Mouse (Mus musculus) CH12.LX (cell line): ENCODE measurements around the gene Napsa. TPM values are rescaled to one million over a fixed set of nuclear protein-coding genes. Genes with fewer than 3 reads are reported as not detected.

Experiments
- DNase-seq: peaks from one replicate; pipeline ENCODE4 v3.0.0-alpha.2; 2013; ENCODE audit errors: extremely low read depth
- H3K27ac ChIP-seq: 2 replicates; pipeline ENCODE4 v1.5.1; 2012; ENCODE audit warnings: low read depth, mild to moderate bottlenecking, control low read depth, moderate library complexity; ENCODE audit not compliant: insufficient read depth
- H3K27me3 ChIP-seq: replicated peaks from 2 replicates; pipeline ENCODE3; 2012; ENCODE audit warnings: inconsistent platforms
- H3K36me3 ChIP-seq, 2 experiments: replicated peaks in 1 of 2; 2 replicates each; pipeline versions ENCODE3 to v1.6.1; 2012; ENCODE audit warnings: inconsistent platforms in 1 of 2, low read length in 1 of 2, mild to moderate bottlenecking in 1 of 2, mixed read lengths in 1 of 2, moderate library complexity in 1 of 2; ENCODE audit not compliant: control insufficient read depth in 1 of 2, insufficient read depth in 1 of 2
- H3K4me1 ChIP-seq, 2 experiments: 2 replicates each; pipeline ENCODE4 v1.6.1; 2012; ENCODE audit warnings: inconsistent platforms in 1 of 2, moderate library complexity in 1 of 2; ENCODE audit not compliant: insufficient read depth in 2 of 2, control insufficient read depth in 1 of 2
- H3K4me2 ChIP-seq: 2 replicates; pipeline ENCODE4 v1.6.1; 2012; ENCODE audit warnings: low read depth, mild to moderate bottlenecking, control low read depth; ENCODE audit not compliant: poor library complexity, insufficient read depth, severe bottlenecking
- H3K4me3 ChIP-seq, 3 experiments: fragments of 150-350 bp in 1 of 3; sonication (generic) in 1 of 3; replicated peaks in 1 of 3; 2 replicates each; pipeline versions ENCODE3 to v1.5.1; 2011 to 2012; ENCODE audit warnings: low read depth in 2 of 3, low read length in 2 of 3, mild to moderate bottlenecking in 2 of 3, moderate library complexity in 2 of 3, control low read depth in 1 of 3, improper control_type of control experiment in 1 of 3, inconsistent platforms in 1 of 3, mixed read lengths in 1 of 3; ENCODE audit not compliant: poor library complexity in 1 of 3
- H3K79me2 ChIP-seq: replicated peaks from 2 replicates; pipeline ENCODE4 v1.6.1; 2012; ENCODE audit warnings: mild to moderate bottlenecking, moderate library complexity; ENCODE audit not compliant: control insufficient read depth, poor library complexity, insufficient read depth, severe bottlenecking; ENCODE audit errors: extremely low read depth
- H3K9ac ChIP-seq: 2 replicates; pipeline ENCODE4 v1.6.1; 2012; ENCODE audit warnings: low read depth, mild to moderate bottlenecking, control low read depth, moderate library complexity; ENCODE audit not compliant: insufficient read depth
- H3K9me3 ChIP-seq: replicated peaks from 2 replicates; pipeline ENCODE3; 2012; ENCODE audit warnings: low read length, inconsistent platforms, mixed read lengths
- BHLHE40 ChIP-seq: IDR thresholded peaks from 2 replicates; pipeline ENCODE4 v1.6.1; 2011; ENCODE audit warnings: mild to moderate bottlenecking, low read depth, low read length, improper control_type of control experiment
- CHD1 ChIP-seq: IDR thresholded peaks from 2 replicates; pipeline ENCODE4 v1.6.1; 2012; ENCODE audit warnings: low read depth, low read length, improper control_type of control experiment, inconsistent platforms
- CHD2 ChIP-seq: IDR thresholded peaks from 2 replicates; pipeline ENCODE4 v1.6.1; 2011; ENCODE audit warnings: low read length, improper control_type of control experiment
- E2F4 ChIP-seq: IDR thresholded peaks from 2 replicates; pipeline ENCODE4 v1.6.1; 2011; ENCODE audit warnings: low read depth, low read length, improper control_type of control experiment; ENCODE audit not compliant: insufficient replicate concordance
- GABPA ChIP-seq: IDR thresholded peaks from 2 replicates; pipeline ENCODE4 v1.6.1; 2012; ENCODE audit warnings: low read depth, low read length, improper control_type of control experiment, inconsistent platforms; ENCODE audit not compliant: insufficient replicate concordance
- HCFC1 ChIP-seq: IDR thresholded peaks from 2 replicates; pipeline ENCODE4 v1.6.1; 2012; ENCODE audit warnings: low read depth, mild to moderate bottlenecking, inconsistent platforms, low read length, improper control_type of control experiment
- JUN ChIP-seq: IDR thresholded peaks from 2 replicates; pipeline ENCODE4 v1.6.1; 2011; ENCODE audit warnings: low read depth, mild to moderate bottlenecking, low read length, improper control_type of control experiment, moderate library complexity; ENCODE audit not compliant: insufficient read depth
- JUND ChIP-seq: conservative IDR thresholded peaks from 2 replicates; pipeline ENCODE4 v1.6.1; 2011; ENCODE audit warnings: low read depth, low read length, improper control_type of control experiment
- KAT2A ChIP-seq: IDR thresholded peaks from 2 replicates; pipeline ENCODE4 v1.6.1; 2012; ENCODE audit warnings: low read length, improper control_type of control experiment, inconsistent platforms; ENCODE audit not compliant: insufficient replicate concordance
- MAFK ChIP-seq: IDR thresholded peaks from 2 replicates; pipeline ENCODE4 v1.6.1; 2011; ENCODE audit warnings: low read length, improper control_type of control experiment; ENCODE audit not compliant: insufficient replicate concordance
- MAX ChIP-seq: IDR thresholded peaks from 2 replicates; pipeline ENCODE4 v1.6.1; 2011; ENCODE audit warnings: low read length, improper control_type of control experiment
- MAZ ChIP-seq: IDR thresholded peaks from 2 replicates; pipeline ENCODE4 v1.6.1; 2012; ENCODE audit warnings: low read depth, mild to moderate bottlenecking, inconsistent platforms, low read length, improper control_type of control experiment, moderate library complexity
- MEF2A ChIP-seq: IDR thresholded peaks from 2 replicates; pipeline ENCODE4 v1.6.1; 2014; ENCODE audit warnings: low read depth, mild to moderate bottlenecking, inconsistent platforms, low read length, improper control_type of control experiment, borderline replicate concordance
- MXI1 ChIP-seq: IDR thresholded peaks from 2 replicates; pipeline ENCODE4 v1.6.1; 2011; ENCODE audit warnings: mild to moderate bottlenecking, low read depth, low read length, improper control_type of control experiment
- MYC ChIP-seq: IDR thresholded peaks from 2 replicates; pipeline ENCODE4 v1.6.1; 2011; ENCODE audit warnings: low read depth, mild to moderate bottlenecking, improper control_type of control experiment, low read length
- NELFE ChIP-seq: IDR thresholded peaks from 2 replicates; pipeline ENCODE4 v1.6.1; 2011; ENCODE audit warnings: low read depth, low read length, improper control_type of control experiment
- NRF1 ChIP-seq: IDR thresholded peaks from 2 replicates; pipeline ENCODE4 v1.6.1; 2014; ENCODE audit warnings: low read depth, mild to moderate bottlenecking, inconsistent platforms, low read length, improper control_type of control experiment, moderate library complexity
- PAX5 ChIP-seq: IDR thresholded peaks from 2 replicates; pipeline ENCODE4 v1.6.1; 2012; ENCODE audit warnings: low read length, inconsistent platforms, mixed read lengths
- POLR2AphosphoS2 ChIP-seq: IDR thresholded peaks from 2 replicates; pipeline ENCODE4 v1.6.1; 2011; ENCODE audit warnings: low read depth, low read length, improper control_type of control experiment
- RAD21 ChIP-seq: IDR thresholded peaks from 2 replicates; pipeline ENCODE4 v1.6.1; 2011; ENCODE audit warnings: low read depth, mild to moderate bottlenecking, low read length, improper control_type of control experiment, moderate library complexity
- RCOR1 ChIP-seq: conservative IDR thresholded peaks from 2 replicates; pipeline ENCODE4 v1.6.1; 2012; ENCODE audit warnings: low read depth, mild to moderate bottlenecking, inconsistent platforms, low read length, improper control_type of control experiment
- SIN3A ChIP-seq: IDR thresholded peaks from 2 replicates; pipeline ENCODE4 v1.6.1; 2012; ENCODE audit warnings: low read length, improper control_type of control experiment, inconsistent platforms
- SMC3 ChIP-seq: IDR thresholded peaks from 2 replicates; pipeline ENCODE4 v1.6.1; 2011; ENCODE audit warnings: low read depth, low read length, improper control_type of control experiment
- TBP ChIP-seq: conservative IDR thresholded peaks from 2 replicates; pipeline ENCODE4 v1.6.1; 2011; ENCODE audit warnings: low read depth, low read length, improper control_type of control experiment
- TCF12 ChIP-seq: IDR thresholded peaks from 2 replicates; pipeline ENCODE4 v1.6.1; 2014; ENCODE audit warnings: low read depth, mild to moderate bottlenecking, inconsistent platforms, low read length, improper control_type of control experiment
- UBTF ChIP-seq: IDR thresholded peaks from 2 replicates; pipeline ENCODE4 v1.6.1; 2012; ENCODE audit warnings: low read depth, mild to moderate bottlenecking, inconsistent platforms, low read length, improper control_type of control experiment, moderate library complexity
- USF1 ChIP-seq: IDR thresholded peaks from 2 replicates; pipeline ENCODE4 v1.6.1; 2014; ENCODE audit warnings: low read depth, mild to moderate bottlenecking, inconsistent platforms, low read length, improper control_type of control experiment
- ZC3H11A ChIP-seq: IDR thresholded peaks from 2 replicates; pipeline ENCODE4 v1.6.1; 2012; ENCODE audit warnings: low read depth, mild to moderate bottlenecking, inconsistent platforms, low read length, improper control_type of control experiment
- ZKSCAN1 ChIP-seq: IDR thresholded peaks from 2 replicates; pipeline ENCODE4 v1.6.1; 2012; ENCODE audit warnings: low read depth, inconsistent platforms, low read length, improper control_type of control experiment, borderline replicate concordance
- ZMIZ1 ChIP-seq: IDR thresholded peaks from 2 replicates; pipeline ENCODE4 v1.6.1; 2012; ENCODE audit warnings: low read depth, mild to moderate bottlenecking, inconsistent platforms, low read length, improper control_type of control experiment
- ZNF384 ChIP-seq: IDR thresholded peaks from 2 replicates; pipeline ENCODE4 v1.6.1; 2012; ENCODE audit warnings: low read depth, low read length, improper control_type of control experiment, inconsistent platforms
- dilution Hi-C: fragments of 300-500 bp; cut with MboI; formaldehyde crosslinking; loops from 2 replicates; pipeline ENCODE4 v1.14.3; 2020; ENCODE audit warnings: low sequenced_read_pairs; ENCODE audit not compliant: extremely low pct_unique_long_range_greater_than_20kb, extremely low pct_ligation_motif_present
- in situ Hi-C: fragments of 300-500 bp; cut with MboI; formaldehyde crosslinking; loops from 3 replicates; pipeline ENCODE4 v1.14.3; 2019; ENCODE audit warnings: low sequenced_read_pairs, low pct_ligation_motif_present, low pct_unique_long_range_greater_than_20kb, mixed read lengths
- polyA plus RNA-seq: library from polyadenylated mRNA; unstranded; fragments of >175 nt; gene quantifications from 2 replicates; pipeline ENCODE4 v1.2.1, GENCODE M21; 2012; ENCODE audit warnings: low read depth; ENCODE audit not compliant: insufficient read length
- total RNA-seq, 2 experiments: library from RNA; depleted of rRNA; stranded (reverse); fragments of 300-350 nt in 1 of 2; fragments of >200 nt in 1 of 2; gene quantifications; 2 replicates each; pipeline ENCODE4 v1.2.3; 2012 to 2014

Gene Napsa
- total and polyA plus RNA-seq, 3 experiments, result 175 to 253 (median 194) TPM

DNA sequence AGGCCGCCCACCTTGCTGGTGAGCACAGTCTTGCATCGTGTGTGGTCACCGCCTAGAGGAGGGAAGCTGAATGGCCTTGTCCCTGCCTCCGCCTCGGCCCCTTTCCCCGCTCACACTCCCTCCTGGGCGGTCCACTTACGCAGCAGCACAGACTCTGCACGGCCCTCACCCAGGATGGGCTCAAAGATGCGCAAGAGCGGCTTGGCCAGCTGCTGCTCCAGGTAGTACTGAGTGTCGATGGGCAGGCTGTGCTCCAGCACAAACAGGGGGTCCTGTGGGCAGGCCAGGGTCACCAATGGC lies 38.5 kb upstream of the Napsa start:
- peaks cover 10% of the 10 kb centered on the region for H3K79me2 ChIP-seq
- no peak overlapping the region; the same call in 1 of the 2 replicates for H3K9ac ChIP-seq
- no peaks in the 10 kb centered on the region for H3K27me3 ChIP-seq
- peak overlapping the region in 2 of 3 experiments; percentile 11 to 43 for H3K4me3 ChIP-seq
- H3K36me3 ChIP-seq, result peaks cover 39 to 68% of the 10 kb centered on the region in 2 experiments
- H3K4me2 ChIP-seq, result peak overlapping the region; percentile 52
- in situ Hi-C loops, result no loop called here
- H3K9me3 ChIP-seq, result no peaks in the 10 kb centered on the region
- H3K4me1 ChIP-seq, result peaks cover 53 to 69% of the 10 kb centered on the region in 2 experiments
- dilution Hi-C loops, result no loop called here
- DNase-seq, result peak; percentile 44
- TF ChIP-seq RAD21 (no peak), PAX5 (no peak), MAX (no peak), SIN3A (no peak), NELFE (no peak), GABPA (no peak), UBTF (0 out of 2 replicates have a peak, but pooled peaks have one; percentile 22)
- peak overlapping the region; percentile 98 for H3K27ac ChIP-seq

DNA sequence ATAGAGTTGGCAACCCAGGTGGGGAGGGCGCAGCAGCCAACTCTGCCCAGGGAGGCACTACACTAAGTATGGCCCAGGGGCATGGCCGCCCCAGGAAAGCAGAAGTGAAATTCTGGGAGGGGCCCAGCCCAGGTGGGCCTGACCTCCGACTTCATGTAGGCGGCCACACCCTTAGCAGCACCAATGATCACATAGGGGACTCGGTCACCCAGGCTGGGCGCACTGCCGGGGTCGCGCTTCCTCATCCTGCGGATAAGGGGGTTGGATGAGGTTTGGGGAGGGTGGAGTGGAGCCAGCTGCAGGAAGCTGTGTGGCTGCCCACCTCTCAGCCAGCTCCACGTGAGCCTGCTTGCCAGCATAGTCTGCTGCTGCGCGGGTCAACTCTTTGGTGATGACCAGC lies 37.9 kb upstream of the Napsa start:
- Histone ChIP-seq H3K27me3 (no peaks in the 10 kb centered on the region), H3K9me3 (no peaks in the 10 kb centered on the region), H3K4me2 (peak overlapping the region; percentile 52), H3K4me1 (peaks cover 53 to 72% of the 10 kb centered on the region in 2 experiments), H3K4me3 (peak overlapping the region in 1 of 3 experiments; percentile 1), H3K9ac (no peak overlapping the region), H3K79me2 (peaks cover 10% of the 10 kb centered on the region), H3K36me3 (peaks cover 39 to 68% of the 10 kb centered on the region in 2 experiments), H3K27ac (peak overlapping the region; percentile 98)
- peak; percentile 91 for DNase-seq
- dilution Hi-C loops (no loop called here), in situ Hi-C loops (no loop called here)
- 0 out of 2 replicates have a peak, but pooled peaks have one; percentile 22 for TF ChIP-seq CHD2
- TF ChIP-seq NELFE, result 0 out of 2 replicates have a peak, but pooled peaks have one; percentile 26
- no peak for TF ChIP-seq MYC
- TF ChIP-seq MAX, result peak; percentile 60; the same call in 1 of the 2 replicates
- TF ChIP-seq ZMIZ1, result peak; percentile 39; the same call in 1 of the 2 replicates
- no peak for TF ChIP-seq CHD1
- TF ChIP-seq RCOR1, result peak; percentile 65; the same call in 1 of the 2 replicates
- TF ChIP-seq TCF12, result peak; percentile 95
- TF ChIP-seq JUN, result no peak
- TF ChIP-seq KAT2A, result no peak
- no peak for TF ChIP-seq SMC3
- no peak for TF ChIP-seq E2F4
- TF ChIP-seq ZNF384, result no peak
- TF ChIP-seq MXI1, result no peak
- no peak for TF ChIP-seq HCFC1
- TF ChIP-seq BHLHE40, result peak; percentile 89
- TF ChIP-seq RAD21, result no peak
- TF ChIP-seq MEF2A, result peak; percentile 63; the same call in 1 of the 2 replicates
- no peak for TF ChIP-seq JUND
- peak; percentile 34; the same call in 1 of the 2 replicates for TF ChIP-seq SIN3A
- peak; percentile 46; the same call in 1 of the 2 replicates for TF ChIP-seq NRF1
- TF ChIP-seq MAFK, result no peak
- no peak for TF ChIP-seq UBTF
- peak; percentile 82; the same call in 1 of the 2 replicates for TF ChIP-seq MAZ
- no peak for TF ChIP-seq POLR2AphosphoS2
- no peak for TF ChIP-seq PAX5
- no peak for TF ChIP-seq TBP
- TF ChIP-seq GABPA, result no peak
- no peak; the same call in 1 of the 2 replicates for TF ChIP-seq USF1
- no peak for TF ChIP-seq ZKSCAN1
- no peak for TF ChIP-seq ZC3H11A
